Mouse (Mus musculus): ENCODE measurements at regions not wholly inside any gene's neighbourhood (a gene's known extent, or its start where the extent isn't known, plus 50 kb on each side); places are given as distances from the start of the nearest gene placed in this dataset.

DNA sequence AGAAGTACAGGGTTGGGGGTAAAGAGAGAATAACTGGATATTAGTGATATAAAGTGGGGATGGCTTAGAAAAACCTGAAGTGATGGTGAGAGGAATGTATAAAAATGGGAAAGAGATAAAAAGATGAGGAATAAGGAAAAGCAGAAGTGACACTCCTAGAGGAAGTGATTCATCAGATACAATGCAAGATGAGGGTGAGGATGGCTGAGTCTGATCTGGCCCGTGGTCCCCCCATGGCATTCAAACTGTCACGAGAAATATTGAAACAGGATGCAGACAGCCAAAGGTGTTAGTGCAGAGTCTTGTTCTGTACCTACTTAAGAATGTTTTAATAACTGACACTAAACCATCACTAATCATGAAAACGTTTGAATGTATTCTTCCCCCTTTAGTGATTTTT lies 56.2 kb upstream of the Kitl start:
- Histone ChIP-seq H3K4me1 (ENCODE audit: control insufficient read depth, insufficient read depth, low read length) (peaks cover 2% of the 10 kb centered on the region), H3K4me3 (ENCODE audit: insufficient read depth, low read length) (no peak overlapping the region), H3K27ac (ENCODE audit: insufficient read depth, low read depth, low read length) (no peak overlapping the region)
- TF ChIP-seq POLR2A (IDR thresholded peaks at IDR 0.05; ENCODE audit: borderline replicate concordance, low read depth, low read length) (no peak), CTCF (IDR thresholded peaks at IDR 0.05; ENCODE audit: low read depth, low read length) (no peak)

GRCm38 (mm10) chr10:99952486-99952885 lies 62.9 kb upstream of the Kitl start:
- Histone ChIP-seq H3K4me1 (ENCODE audit: control insufficient read depth, insufficient read depth, low read length) (peaks cover 16% of the 10 kb centered on the region), H3K4me3 (ENCODE audit: insufficient read depth, low read length) (no peak overlapping the region), H3K27ac (ENCODE audit: insufficient read depth, low read depth, low read length) (no peak overlapping the region)
- TF ChIP-seq CTCF (IDR thresholded peaks at IDR 0.05; ENCODE audit: low read depth, low read length) (no peak), POLR2A (IDR thresholded peaks at IDR 0.05; ENCODE audit: borderline replicate concordance, low read depth, low read length) (no peak)

- H3K4me3 ChIP-seq (ENCODE audit: insufficient read depth, low read length): no peak overlapping the region
- H3K4me1 ChIP-seq (ENCODE audit: control insufficient read depth, insufficient read depth, low read length): peaks cover 16% of the 10 kb centered on the region
- TF ChIP-seq POLR2A (IDR thresholded peaks at IDR 0.05; ENCODE audit: borderline replicate concordance, low read depth, low read length) (no peak), CTCF (IDR thresholded peaks at IDR 0.05; ENCODE audit: low read depth, low read length) (no peak)
- H3K27ac ChIP-seq (ENCODE audit: insufficient read depth, low read depth, low read length): peak overlapping the region; percentile 40
Observed at GRCm38 (mm10) chr10:99951718-99952117, 63.7 kb upstream of the Kitl start.

GRCm38 (mm10) chr10:99951316-99951715 lies 64.1 kb upstream of the Kitl start:
- Histone ChIP-seq H3K4me3 (ENCODE audit: insufficient read depth, low read length) (no peak overlapping the region), H3K4me1 (ENCODE audit: control insufficient read depth, insufficient read depth, low read length) (peaks cover 16% of the 10 kb centered on the region), H3K27ac (ENCODE audit: insufficient read depth, low read depth, low read length) (peak overlapping the region; percentile 40)
- TF ChIP-seq POLR2A (IDR thresholded peaks at IDR 0.05; ENCODE audit: borderline replicate concordance, low read depth, low read length) (no peak), CTCF (IDR thresholded peaks at IDR 0.05; ENCODE audit: low read depth, low read length) (no peak)

DNA sequence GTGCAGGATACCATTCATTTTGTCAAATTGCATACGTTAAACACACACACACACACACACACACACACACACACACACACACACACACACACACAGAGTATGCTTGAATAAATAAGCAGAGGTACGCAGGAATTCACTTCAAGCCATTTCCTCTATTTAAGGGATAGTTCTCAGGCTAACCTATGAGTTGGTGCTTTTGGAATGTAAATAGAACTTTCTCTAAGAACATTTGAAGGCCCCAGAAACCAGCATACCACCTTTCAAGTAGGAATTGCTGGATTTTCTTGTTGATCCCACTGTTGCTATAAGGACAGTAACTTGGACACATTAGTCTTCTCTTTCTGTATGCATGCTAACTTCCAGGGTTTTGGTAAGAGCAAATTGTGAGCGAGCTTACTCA lies 66.7 kb upstream of the Kitl start:
- peaks cover 25% of the 10 kb centered on the region for H3K4me1 ChIP-seq (ENCODE audit: control insufficient read depth, insufficient read depth, low read length)
- TF ChIP-seq CTCF (IDR thresholded peaks at IDR 0.05; ENCODE audit: low read depth, low read length) (no peak), POLR2A (IDR thresholded peaks at IDR 0.05; ENCODE audit: borderline replicate concordance, low read depth, low read length) (no peak)
- H3K27ac ChIP-seq (ENCODE audit: insufficient read depth, low read depth, low read length): no peak overlapping the region
- H3K4me3 ChIP-seq (ENCODE audit: insufficient read depth, low read length): no peak overlapping the region

GRCm38 (mm10) chr10:99945418-99945817 lies 70.0 kb upstream of the Kitl start:
- no peak for TF ChIP-seq CTCF (IDR thresholded peaks at IDR 0.05; ENCODE audit: low read depth, low read length)
- no peak for TF ChIP-seq POLR2A (IDR thresholded peaks at IDR 0.05; ENCODE audit: borderline replicate concordance, low read depth, low read length)
- Histone ChIP-seq H3K27ac (ENCODE audit: insufficient read depth, low read depth, low read length) (0 out of 2 replicates have a peak overlapping the region, but pooled peaks have one; percentile 2), H3K4me3 (ENCODE audit: insufficient read depth, low read length) (no peak overlapping the region), H3K4me1 (ENCODE audit: control insufficient read depth, insufficient read depth, low read length) (peaks cover 10% of the 10 kb centered on the region)

DNA sequence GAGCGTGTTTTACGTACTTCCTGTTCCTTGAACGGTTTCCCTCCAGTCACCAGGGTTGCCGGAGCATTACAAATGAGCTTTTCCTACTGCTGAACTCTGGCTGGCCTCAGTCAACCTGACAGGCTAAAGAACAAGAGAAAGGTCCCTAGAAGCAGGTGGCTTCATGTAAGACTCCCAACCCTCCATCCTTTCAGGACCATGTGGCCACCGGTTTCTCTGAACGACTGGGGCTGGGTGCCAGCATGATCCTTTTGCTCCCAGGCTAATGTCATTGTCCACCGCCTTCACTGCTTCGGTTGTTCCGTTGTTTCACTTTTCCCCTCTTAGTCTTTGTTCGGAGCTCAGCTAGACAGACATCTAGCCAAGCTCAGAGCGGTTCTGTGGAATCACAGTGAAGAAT lies 73.8 kb upstream of the Kitl start:
- no peak overlapping the region for H3K4me3 ChIP-seq (ENCODE audit: insufficient read depth, low read length)
- H3K27ac ChIP-seq (ENCODE audit: insufficient read depth, low read depth, low read length): no peak overlapping the region
- peaks cover 15% of the 10 kb centered on the region for H3K4me1 ChIP-seq (ENCODE audit: control insufficient read depth, insufficient read depth, low read length)
- TF ChIP-seq POLR2A (IDR thresholded peaks at IDR 0.05; ENCODE audit: borderline replicate concordance, low read depth, low read length) (no peak), CTCF (IDR thresholded peaks at IDR 0.05; ENCODE audit: low read depth, low read length) (no peak)

GRCm38 (mm10) chr10:99938901-99939300 lies 76.5 kb upstream of the Kitl start:
- H3K4me3 ChIP-seq (ENCODE audit: insufficient read depth, low read length): no peak overlapping the region
- no peak for TF ChIP-seq CTCF (IDR thresholded peaks at IDR 0.05; ENCODE audit: low read depth, low read length)
- no peak for TF ChIP-seq POLR2A (IDR thresholded peaks at IDR 0.05; ENCODE audit: borderline replicate concordance, low read depth, low read length)
- no peak overlapping the region for H3K27ac ChIP-seq (ENCODE audit: insufficient read depth, low read depth, low read length)
- peaks cover 6% of the 10 kb centered on the region for H3K4me1 ChIP-seq (ENCODE audit: control insufficient read depth, insufficient read depth, low read length)

DNA sequence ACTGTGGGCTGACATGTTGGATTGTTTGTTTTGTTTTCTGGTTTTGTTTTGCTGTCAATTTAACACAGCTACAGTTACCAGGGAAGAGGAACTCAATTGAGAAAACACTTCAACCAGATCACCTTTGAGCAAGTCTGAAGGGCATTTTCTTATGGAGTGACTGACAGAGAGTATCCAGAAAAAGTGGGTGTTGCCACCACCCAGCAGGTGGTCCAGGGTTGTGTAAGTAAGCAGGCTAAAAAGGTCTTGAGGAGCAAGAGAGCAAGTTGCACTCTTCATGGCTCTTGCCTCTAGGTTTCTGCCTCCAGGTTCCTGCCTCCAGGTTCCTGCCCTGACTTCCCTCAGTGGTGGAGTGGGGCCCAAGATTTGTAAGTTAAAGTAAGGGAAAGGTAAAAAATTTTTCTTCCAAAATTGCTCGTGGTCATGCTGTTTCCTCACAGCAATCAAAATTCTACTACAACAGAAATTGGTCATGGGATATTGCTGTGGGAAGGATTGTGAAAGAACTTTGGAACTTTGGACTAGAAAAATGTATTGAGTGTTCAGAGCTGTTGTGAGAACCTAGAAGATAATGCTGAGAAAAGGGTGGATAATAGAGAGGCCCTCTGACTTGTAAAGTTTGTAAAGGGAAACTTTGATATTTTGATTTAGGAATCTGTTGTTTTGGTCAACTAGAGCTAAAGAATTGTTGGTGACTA lies 77.4 kb upstream of the Kitl start:
- Histone ChIP-seq H3K4me1 (ENCODE audit: control insufficient read depth, insufficient read depth, low read length) (peaks cover 6% of the 10 kb centered on the region), H3K4me3 (ENCODE audit: insufficient read depth, low read length) (no peak overlapping the region), H3K27ac (ENCODE audit: insufficient read depth, low read depth, low read length) (no peak overlapping the region)
- TF ChIP-seq POLR2A (IDR thresholded peaks at IDR 0.05; ENCODE audit: borderline replicate concordance, low read depth, low read length): no peak
- TF ChIP-seq CTCF (IDR thresholded peaks at IDR 0.05; ENCODE audit: low read depth, low read length): no peak

DNA sequence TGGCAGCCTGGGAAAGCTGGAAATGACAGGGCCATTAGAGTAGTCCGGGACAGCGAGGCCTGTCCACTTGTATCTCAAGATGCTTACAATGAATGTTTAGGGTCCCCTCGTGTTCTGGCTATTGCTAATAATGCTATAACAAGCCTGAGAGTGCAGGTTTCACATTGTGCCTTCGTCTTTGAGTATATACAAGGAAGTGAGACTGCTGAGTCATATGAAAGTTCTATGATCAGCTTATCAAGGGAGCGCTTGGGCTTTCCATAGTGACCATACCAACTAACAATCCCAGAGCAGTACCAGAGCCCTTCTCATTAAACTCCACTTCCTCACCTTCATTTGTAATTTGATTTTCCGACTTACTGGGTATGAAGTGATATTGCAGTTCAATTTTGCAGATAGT lies 86.2 kb upstream of the Kitl start:
- H3K4me1 ChIP-seq (ENCODE audit: control insufficient read depth, insufficient read depth, low read length): peaks cover 28% of the 10 kb centered on the region
- no peak for TF ChIP-seq CTCF (IDR thresholded peaks at IDR 0.05; ENCODE audit: low read depth, low read length)
- no peak for TF ChIP-seq POLR2A (IDR thresholded peaks at IDR 0.05; ENCODE audit: borderline replicate concordance, low read depth, low read length)
- no peak overlapping the region for H3K4me3 ChIP-seq (ENCODE audit: insufficient read depth, low read length)
- H3K27ac ChIP-seq (ENCODE audit: insufficient read depth, low read depth, low read length): peak overlapping the region; percentile 19; the same call in 1 of the 2 replicates

Data from bone marrow macrophage, adult 2 months (primary cell).